Mouse (Mus musculus) olfactory bulb, adult 2 months (tissue): ENCODE measurements around the gene Dlk1.

Experiments used
- CTCF ChIP-seq: fragments of 200-500 bp; IDR thresholded peaks from 2 replicates; pipeline ENCODE4 v1.5.1; 2012; ENCODE audit warnings: low read depth, mild to moderate bottlenecking, low read length, moderate library complexity; ENCODE audit not compliant: insufficient read depth
- POLR2A ChIP-seq: fragments of 200-500 bp; IDR thresholded peaks from 2 replicates; pipeline ENCODE4 v1.6.1; 2012; ENCODE audit warnings: mild to moderate bottlenecking, low read depth, low read length, moderate library complexity; ENCODE audit not compliant: insufficient read depth

DNA sequence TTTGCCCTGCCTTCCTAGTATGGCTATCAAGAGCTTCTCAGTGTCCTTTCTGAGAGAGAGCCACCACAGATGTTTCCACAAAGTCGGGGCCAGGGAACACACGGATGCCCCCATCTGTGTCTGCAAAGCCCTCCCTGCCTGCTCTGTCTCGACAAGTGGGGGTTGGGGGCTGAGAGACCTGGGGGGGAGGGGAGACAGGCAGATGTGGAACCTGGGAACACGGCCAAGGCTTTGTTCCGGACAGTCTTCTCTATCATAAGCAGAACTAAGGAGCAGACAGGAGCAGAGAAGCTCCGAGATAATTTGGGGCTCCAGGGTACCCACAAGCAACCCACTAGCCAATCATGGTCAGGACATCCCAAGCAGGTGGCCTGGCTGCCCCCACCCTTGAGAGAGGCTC lies 12.6 kb upstream of the Dlk1 start:
- TF ChIP-seq CTCF (no peak), POLR2A (no peak)
